Mouse (Mus musculus) hindlimb bud, embryonic 11.5 days (tissue): Measurements from ENCODE around the gene Spa17.

Experiments used
- DNase-seq: peaks from one replicate; pipeline ENCODE4 v3.0.0-alpha.2; 2012; ENCODE audit warnings: low read depth, low spot score; ENCODE audit errors: extremely low spot score

The Spa17 gene

DNA sequence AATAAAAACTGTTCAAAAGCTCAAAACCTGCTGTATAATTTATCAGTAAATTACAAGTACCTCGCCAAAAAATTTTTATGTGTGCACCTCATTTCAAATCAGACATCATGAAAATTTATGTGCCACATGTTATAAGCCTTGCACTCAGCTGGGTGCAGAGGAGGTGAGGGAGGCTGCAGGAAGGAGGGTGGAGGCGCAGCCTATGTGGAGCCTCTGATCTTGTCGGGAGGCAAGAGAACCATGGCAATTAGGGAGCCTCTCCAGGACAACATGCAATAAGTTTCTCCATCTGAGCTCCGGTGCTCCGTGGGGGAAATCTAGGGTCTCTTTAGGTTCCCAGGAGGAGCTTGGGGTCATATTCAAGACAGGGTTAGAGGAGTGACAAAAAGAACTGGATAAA is 46.1 kb downstream of the Spa17 start:
- DNase-seq = no peak

DNA sequence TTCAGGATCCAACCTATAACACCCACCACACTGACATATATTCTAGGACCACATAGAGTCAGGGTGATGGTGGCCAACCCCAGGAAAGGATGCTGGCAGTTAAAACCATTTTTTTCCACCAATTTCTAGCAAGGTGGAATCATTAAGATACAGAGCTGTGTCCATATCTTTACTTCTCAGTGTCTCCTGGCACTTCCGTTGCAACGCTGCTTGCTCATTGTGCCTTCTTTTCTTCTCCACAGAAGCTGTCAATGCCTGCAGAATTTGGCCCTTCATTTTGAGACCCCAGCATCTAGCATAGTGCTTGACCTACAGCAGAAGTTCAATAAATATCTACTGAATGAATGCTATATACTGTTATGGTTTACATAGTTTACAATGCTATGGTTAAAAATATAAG is 46.5 kb downstream of the Spa17 start:
- DNase-seq = no peak

GRCm38 (mm10) chr9:37563805-37564204 is 49.7 kb downstream of the Spa17 start:
- no peak for DNase-seq

DNA sequence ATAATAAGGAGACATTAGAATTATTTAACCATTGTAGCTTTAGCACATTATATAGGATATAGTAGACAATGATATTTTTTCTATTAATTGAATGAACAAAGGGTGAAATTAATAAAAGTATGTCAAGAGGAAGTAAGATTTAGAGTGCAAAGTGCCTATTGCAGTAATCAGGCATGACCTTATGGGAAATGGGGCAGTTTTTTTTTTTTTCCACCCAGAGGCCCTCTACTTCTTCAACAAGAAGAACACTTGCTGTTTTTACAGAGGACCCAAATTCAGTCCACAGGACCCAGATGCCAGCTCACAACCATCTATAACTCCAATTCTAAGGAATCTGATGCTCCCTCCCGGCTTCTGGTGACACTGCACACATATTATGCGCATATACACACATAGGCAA is 52.9 kb downstream of the Spa17 start:
- DNase-seq = no peak

GRCm38 (mm10) chr9:37556366-37556765 is 57.2 kb downstream of the Spa17 start:
- no peak for DNase-seq

DNA sequence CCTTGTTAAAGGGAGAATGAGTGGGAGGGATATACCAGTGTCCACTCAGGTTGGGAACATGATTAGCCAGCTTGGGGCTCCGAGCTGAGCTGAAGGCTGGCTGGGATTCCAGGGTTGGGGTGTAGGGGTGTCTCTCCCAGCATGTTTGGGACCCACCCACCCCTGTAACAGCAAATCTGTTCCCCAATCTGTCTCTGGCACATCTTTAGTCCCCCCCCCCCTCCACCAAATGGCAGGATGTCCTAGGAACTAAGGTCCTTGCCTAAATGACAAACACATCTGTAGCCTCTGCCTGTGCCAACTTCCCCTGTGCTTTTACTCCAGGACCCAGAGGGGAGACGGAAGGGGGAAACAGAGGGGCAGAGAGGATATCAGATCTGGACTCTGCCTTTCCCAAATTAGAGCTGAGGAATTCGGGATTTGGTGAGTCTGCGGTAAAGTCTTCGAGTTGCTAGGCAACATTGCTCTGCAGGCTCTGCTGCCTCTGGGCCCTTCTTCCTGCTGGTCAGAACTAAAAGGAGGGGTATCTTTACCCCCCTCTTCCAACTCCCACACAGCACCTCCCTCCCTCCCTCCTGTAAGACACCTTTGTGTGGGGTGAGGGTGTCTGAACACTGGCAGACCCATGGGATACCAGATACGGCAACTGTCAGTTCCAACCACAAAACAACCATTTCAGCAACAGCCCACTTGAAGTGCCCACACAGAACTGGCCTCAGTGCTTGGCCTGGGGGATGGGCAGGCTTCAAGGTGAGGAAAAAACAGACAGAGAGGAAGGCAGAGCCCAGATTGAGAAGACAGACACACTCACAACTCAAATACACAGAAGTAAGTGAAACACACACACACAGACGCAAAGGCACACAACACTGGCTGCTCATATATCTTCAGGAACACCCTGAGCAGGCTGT is 58.4 kb downstream of the Spa17 start, which contains the start of gene Siae:
Gene Siae, plus strand, starts transcription at position 861 of the 911 bp plus-strand sequence.
- no peak for DNase-seq

GRCm38 (mm10) chr9:37554279-37554678 is 59.2 kb downstream of the Spa17 start:
- no peak for DNase-seq
